Mouse (Mus musculus) adrenal gland, postnatal 36 days (tissue): ENCODE results near the gene Olfr709-ps1. TPM values are rescaled to one million over a fixed set of nuclear protein-coding genes. Genes with fewer than 3 reads are reported as not detected.
"Not testable (repeated sequence)": the region's sequence is repeated elsewhere in the genome, so short reads cannot be mapped to it uniquely, and the experiment has no call there.

Experiments used
- DNase-seq, 2 experiments: peaks; one replicate each; pipeline ENCODE4 v3.0.0; 2021; ENCODE audit warnings: mixed read lengths in 1 of 2
- long read RNA-seq, 2 experiments: library from polyadenylated mRNA; stranded (forward); transcript quantifications; one replicate each; pipeline ENCODE4 v2.0.0; 2021; ENCODE audit warnings: borderline sequencing depth in 2 of 2
- total RNA-seq, 2 experiments: library from RNA; stranded (reverse); gene quantifications; 2 replicates each; pipeline ENCODE4 v1.2.3; 2021

The Olfr709-ps1 gene
- under 1 TPM in 1 of 2 experiments, not detected in 1; 0.07 TPM for total RNA-seq
- long read RNA-seq, experiment 1, result 0 reads
- long read RNA-seq, experiment 2, result 0 reads

DNA sequence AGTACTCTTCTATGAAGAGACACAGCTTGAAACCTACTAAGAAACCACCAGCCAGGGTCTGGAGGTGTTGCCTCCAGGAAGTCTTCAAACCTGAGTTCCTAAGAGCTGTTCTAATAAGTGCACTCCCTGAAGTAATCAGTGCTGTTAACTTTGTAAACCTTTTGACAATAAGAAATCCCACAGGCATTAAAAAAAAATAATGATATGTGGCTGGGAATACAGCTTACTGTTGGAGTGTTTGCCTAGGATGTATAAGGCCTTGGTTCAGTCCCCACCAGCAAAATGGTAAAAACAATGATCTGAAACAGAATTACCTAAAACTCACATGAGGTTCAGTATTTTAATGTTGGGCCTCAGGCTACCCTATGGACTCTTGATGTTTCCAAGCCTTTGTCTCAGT is at the start of gene Olfr709-ps1:
Olfr709-ps1 (minus strand) TSS at position 101 of the 400 bp plus-strand sequence.
- no peak for DNase-seq

DNA sequence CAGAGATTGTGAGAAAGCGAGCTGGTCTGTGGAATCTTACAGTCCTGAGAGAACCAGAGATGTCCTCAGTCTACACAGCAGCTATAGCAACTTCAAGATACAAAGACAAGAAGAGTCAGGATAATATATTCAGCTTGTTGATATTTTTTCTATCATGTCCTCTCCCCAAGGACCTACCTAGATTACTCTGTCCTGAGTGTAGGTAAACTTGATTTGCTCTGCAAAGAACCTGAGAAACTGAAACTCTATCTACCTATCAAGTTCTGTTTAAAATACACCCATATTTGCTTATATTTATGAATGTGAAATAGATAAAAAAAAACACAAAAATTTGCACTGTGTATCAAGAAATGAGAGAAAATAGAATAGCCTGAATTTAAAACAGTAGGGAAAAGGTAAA is 43.3 kb upstream of the Olfr709-ps1 start, which contains the start of gene Olfr711:
Olfr711 (minus strand) TSS at position 101 of the 400 bp plus-strand sequence.
- no peak for DNase-seq

DNA sequence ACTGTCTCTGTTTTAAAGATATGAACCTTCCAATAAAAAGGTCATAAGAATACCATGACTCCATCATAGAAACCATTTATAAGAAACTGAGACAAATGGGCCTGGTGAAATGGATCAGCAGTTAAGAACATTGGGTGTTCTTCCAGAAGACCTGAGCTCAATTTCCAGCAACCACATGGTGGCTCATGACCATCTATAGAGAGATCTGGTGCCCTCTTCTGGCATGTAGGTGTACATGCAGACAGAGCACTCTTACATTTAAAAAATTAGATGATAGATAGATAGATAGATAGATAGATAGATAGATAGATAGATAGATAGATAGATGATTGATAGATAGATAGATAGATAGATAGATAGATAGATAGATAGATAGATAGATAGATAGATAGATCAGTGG is 35.5 kb upstream of the Olfr709-ps1 start:
- DNase-seq, result peak in 1 of 2 experiments; percentile 4

DNA sequence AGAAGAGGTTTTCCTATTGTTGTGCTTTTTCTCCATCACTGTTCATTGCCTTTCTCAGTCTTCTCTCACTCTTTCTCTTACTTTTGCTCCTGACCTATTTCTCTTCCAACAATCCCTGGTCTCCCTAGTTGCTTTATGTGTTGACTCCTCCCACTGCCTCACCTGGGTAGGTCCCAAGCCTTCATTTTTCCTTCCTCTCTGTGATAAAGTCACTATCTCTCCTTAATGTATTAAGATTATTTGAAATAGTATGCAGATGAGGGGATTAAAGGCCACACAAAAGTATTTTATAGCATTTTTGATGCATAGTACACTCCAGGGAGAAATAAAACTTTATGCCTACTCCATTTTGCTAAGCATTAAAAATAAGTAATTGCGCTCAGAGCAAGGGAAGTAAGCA is 31.8 kb upstream of the Olfr709-ps1 start, which contains the start of gene Olfr6:
Olfr6 (minus strand) TSS at position 101 of the 400 bp plus-strand sequence.
- no peak for DNase-seq

DNA sequence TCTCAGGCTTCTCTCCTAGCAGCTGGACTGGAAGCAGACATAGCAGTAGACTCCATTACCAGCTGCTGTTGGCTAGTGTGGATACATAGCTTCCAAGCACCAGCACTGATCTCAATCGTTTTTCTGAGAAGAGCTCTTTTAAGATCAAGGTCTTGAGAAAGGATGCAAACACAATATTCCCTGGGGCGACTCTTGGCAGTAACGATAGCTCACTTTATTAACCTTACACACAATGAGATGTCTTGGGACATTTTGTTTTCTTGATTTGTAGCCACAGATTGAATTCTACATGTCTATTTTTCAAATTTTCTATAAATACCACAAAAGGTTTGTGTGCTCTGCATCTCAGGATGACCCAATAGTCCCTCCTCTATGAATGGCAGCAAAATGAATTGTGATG is 16.2 kb upstream of the Olfr709-ps1 start, which contains the start of gene Olfr710:
Olfr710 (minus strand) TSS at position 101 of the 400 bp plus-strand sequence.
- no peak for DNase-seq

DNA sequence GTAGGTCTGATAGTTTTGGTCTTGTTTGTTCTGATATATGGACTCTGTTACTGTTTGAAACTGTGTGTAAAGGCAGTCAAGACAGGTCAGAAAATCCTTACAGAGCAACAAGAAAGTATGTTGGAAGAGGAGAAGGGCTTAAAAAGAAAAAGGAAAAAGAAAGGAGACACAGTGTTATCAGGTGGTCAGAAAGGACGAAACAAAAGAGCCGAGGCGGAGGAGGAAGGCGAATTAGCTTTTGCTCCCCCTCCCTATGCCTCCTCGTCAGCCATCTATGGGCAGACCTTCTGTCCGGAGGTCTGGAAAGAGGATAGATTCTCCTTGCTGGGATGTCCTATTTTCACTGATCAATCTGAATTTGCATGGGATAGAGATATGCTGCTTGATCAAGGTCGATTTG is 11.1 kb downstream of the Olfr709-ps1 start:
- DNase-seq, result not testable (repeated sequence)

DNA sequence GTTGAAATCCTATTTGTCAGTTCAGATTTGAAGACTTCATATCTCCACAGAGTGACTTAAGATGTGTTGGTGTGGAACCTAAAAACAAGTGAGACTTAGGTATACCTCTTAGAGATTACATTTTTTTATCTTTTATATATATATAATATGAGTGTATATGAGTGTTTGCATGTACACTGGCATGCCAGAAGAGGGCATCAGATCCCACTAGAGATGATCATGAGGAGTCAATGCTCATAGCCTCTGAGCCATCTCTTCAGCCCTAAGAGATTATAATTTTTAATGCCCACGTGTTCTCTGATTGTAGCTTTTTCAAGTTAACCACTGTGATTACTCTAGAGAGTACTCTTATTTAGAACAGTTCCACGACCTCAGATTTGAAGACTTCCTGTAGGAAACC is 24.3 kb downstream of the Olfr709-ps1 start, which contains the start of gene Olfr1532-ps1:
Olfr1532-ps1 (plus strand) TSS at position 326 of the 400 bp plus-strand sequence.
- no peak for DNase-seq

DNA sequence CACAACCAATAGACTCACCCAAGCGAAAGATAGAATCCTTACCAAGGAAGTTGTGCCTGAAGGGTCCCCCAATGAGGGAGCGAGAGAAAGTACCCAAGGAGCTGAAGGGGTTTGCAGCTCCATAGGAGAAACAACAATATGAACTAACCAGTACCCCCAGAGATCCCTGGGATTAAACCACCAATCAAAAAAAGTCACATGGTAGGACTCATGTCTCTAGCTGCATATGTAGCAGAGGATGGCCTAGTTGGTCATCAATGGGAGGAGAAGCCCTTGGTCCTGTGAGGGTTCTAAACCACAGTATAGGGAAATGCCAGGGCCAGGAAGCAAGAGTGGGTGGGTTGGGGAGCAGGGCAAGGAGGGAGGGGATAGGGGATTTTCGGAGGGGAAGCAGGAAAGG is 30.9 kb downstream of the Olfr709-ps1 start, which contains the start of gene Olfr707:
Olfr707 (minus strand) TSS at position 101 of the 400 bp plus-strand sequence.
- not testable (repeated sequence) for DNase-seq

DNA sequence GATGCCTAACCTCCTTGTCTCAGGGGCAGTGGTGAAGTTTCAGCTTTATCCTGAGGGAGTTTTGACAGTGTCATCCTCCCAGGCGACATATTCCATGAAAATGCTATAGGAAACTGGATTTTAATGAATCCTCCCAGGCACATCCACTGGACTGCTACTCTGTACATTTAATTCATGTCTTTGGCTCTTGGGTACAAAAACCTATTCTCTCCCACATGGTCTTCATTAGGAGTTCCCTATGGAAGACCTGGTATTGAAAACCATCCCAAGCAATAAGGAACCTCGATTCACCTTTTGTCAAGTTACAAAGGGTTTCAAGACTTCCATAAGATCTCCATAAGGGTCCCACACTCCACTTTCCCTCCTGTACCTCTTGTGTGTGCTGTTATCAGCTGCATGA is 44.0 kb downstream of the Olfr709-ps1 start, which contains the start of gene Olfr706:
Olfr706 (minus strand) TSS at position 101 of the 400 bp plus-strand sequence.
- DNase-seq, result no peak

DNA sequence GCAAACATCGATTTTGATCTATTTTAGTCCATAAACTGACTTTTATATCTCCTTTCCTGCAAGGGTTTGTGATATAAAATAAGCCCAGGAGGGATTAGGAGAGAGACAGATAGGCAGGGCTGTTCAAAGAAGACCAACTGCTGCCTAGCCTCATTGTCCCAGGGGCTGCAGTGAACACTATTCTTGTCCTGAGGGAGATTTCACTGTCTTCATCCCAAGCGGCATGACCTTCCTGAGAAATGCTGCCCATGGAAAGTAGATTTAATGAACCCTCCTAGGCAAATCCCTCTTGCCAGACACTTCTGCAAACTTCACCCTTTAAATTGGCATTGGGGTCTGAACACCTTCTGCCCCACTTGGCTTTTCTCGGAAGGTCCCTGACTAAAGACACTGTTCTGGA is 55.2 kb downstream of the Olfr709-ps1 start, which contains the start of gene Olfr705:
Olfr705 (minus strand) TSS at position 101 of the 400 bp plus-strand sequence.
- no peak for DNase-seq

Other genes starting within 250 kb of the Olfr709-ps1 start
- gene Olfr694, start 240.4 kb downstream of the Olfr709-ps1 start, total RNA-seq, result not detected
- not detected for gene Olfr695, start 215.8 kb downstream of the Olfr709-ps1 start, total RNA-seq
- gene Olfr697, start 189.8 kb downstream of the Olfr709-ps1 start, total RNA-seq, result not detected
- gene Olfr698, start 176.8 kb downstream of the Olfr709-ps1 start, total RNA-seq, result not detected
- gene Olfr699, start 139.0 kb downstream of the Olfr709-ps1 start, total RNA-seq, result not detected
- gene Olfr700, start 123.4 kb downstream of the Olfr709-ps1 start, total RNA-seq, result not detected
- not detected for gene Olfr701, start 118.1 kb downstream of the Olfr709-ps1 start, total RNA-seq
- gene Olfr702, start 98.3 kb downstream of the Olfr709-ps1 start, total RNA-seq, result not detected
- not detected for gene Olfr703, start 88.9 kb downstream of the Olfr709-ps1 start, total RNA-seq
- gene Olfr704, start 69.0 kb downstream of the Olfr709-ps1 start, total RNA-seq, result not detected
- not detected for gene Olfr705, start 55.3 kb downstream of the Olfr709-ps1 start, total RNA-seq
- gene Olfr706, start 44.1 kb downstream of the Olfr709-ps1 start, total RNA-seq, result not detected
- not detected for gene Olfr707, start 31.0 kb downstream of the Olfr709-ps1 start, total RNA-seq
- not detected for gene Olfr1532-ps1, start 24.2 kb downstream of the Olfr709-ps1 start, total RNA-seq
- gene Olfr710, start 16.1 kb upstream of the Olfr709-ps1 start, total RNA-seq, result not detected
- not detected for gene Olfr6, start 31.7 kb upstream of the Olfr709-ps1 start, total RNA-seq
- not detected for gene Olfr711, start 43.2 kb upstream of the Olfr709-ps1 start, total RNA-seq
- gene Olfr2, start 73.9 kb upstream of the Olfr709-ps1 start, total RNA-seq, result not detected
- not detected for gene Olfr713, start 99.0 kb upstream of the Olfr709-ps1 start, total RNA-seq
- gene Olfr714, start 138.8 kb upstream of the Olfr709-ps1 start, total RNA-seq, result not detected
- gene Olfr17, start 161.0 kb upstream of the Olfr709-ps1 start, total RNA-seq, result not detected
- not detected for gene Olfr715b, start 178.2 kb upstream of the Olfr709-ps1 start, total RNA-seq
- not detected for gene Olfr715, start 198.9 kb upstream of the Olfr709-ps1 start, total RNA-seq
- gene Olfr716, start 206.1 kb upstream of the Olfr709-ps1 start, total RNA-seq, result not detected
- not detected for gene Nlrp14, start 234.8 kb upstream of the Olfr709-ps1 start, total RNA-seq